Mouse (Mus musculus) embryo, embryonic 11 days (tissue): ENCODE results near the gene Plxnd1.

ENCODE experiments used
- DNase-seq: peaks from one replicate; pipeline ENCODE4 v3.0.0-alpha.2; 2015

Plxnd1 gene

GRCm38 (mm10) chr6:115914511-115915202, 80.1 kb downstream of the Plxnd1 start:
- DNase-seq = no peak

DNA sequence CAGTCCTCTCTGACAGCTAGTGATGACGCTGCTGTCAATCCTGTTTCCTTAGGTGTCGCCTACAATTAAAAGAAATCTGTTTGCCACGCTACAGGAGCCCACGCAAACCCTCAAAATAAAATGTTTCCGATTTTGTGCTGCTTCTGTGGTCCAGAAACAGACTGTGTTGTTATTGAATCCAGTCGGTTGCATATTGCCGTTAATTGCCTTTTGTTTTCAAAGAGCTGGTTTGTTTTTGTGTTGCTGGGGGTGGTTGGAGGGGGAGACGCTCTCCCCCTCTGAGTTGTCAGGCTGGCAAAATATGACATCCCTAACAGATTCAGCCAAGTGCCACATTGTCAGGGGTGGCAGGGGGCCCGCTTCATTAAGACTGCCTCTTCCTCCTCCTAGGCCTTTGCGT, 81.3 kb downstream of the Plxnd1 start:
- no peak for DNase-seq

- DNase-seq = no peak
Measured at GRCm38 (mm10) chr6:115911763-115912162, 83.0 kb downstream of the Plxnd1 start.

- no peak for DNase-seq
Measured at GRCm38 (mm10) chr6:115909940-115910339, 84.9 kb downstream of the Plxnd1 start.

DNA sequence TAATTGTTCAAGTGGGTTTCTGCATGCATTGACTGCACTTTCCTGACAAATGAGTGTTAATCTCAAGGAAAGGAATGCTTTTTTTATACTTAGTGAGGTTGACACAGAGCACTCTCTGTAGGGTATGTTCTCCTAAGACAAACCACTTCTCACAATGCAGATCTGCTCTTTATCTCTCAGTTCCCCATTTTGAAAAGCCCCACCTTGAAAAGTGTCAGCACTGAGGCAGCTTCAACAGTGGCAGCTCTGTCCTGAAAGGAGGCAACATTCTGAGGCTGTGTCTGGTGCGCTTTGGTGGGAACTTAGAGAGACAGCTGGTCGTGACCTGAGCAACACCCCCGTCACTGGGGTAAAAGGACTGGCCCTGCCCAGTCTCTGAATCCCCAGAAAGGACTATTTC, 85.8 kb downstream of the Plxnd1 start:
- DNase-seq = no peak

DNA sequence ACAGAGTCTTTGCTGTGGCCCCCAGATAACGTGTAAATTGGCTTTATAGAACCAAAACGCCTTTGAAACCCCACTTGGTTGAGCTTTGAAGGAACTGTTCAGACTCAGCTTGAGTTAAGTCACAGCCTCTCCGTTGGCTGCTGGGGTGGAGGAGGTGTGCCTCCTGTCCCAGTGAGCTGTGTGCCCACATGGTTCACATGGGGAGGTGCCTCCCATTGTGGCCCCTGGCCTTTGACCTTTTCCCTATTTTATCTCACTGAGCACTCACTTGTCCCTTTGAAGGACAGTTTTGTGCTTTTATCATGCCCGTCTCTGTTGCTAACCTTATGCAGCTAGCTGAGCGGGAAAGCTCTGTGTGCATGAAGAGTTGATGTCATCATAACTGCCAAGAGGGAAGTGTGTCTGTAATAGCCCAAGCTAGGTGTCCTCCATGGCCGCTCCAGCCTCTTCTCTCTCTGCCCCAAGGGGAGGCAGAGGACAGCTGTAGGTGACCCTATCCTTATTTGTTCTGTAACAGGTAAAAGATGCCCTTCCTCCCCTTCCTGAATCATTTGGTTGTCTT, 86.3 kb downstream of the Plxnd1 start:
- no peak for DNase-seq

- no peak for DNase-seq
Measured at GRCm38 (mm10) chr6:115906871-115907270, 87.9 kb downstream of the Plxnd1 start.

- no peak for DNase-seq
Measured at GRCm38 (mm10) chr6:115906455-115906854, 88.3 kb downstream of the Plxnd1 start.

- no peak for DNase-seq
Measured at GRCm38 (mm10) chr6:115905568-115905967, 89.2 kb downstream of the Plxnd1 start.
